Mouse (Mus musculus) testis, postnatal 14 days (tissue): Measurements from ENCODE around the gene Dll4.
A peak's percentile ranks its signal among the peaks of the same experiment; 100 is the strongest.

Experiments
- DNase-seq: peaks from one replicate; pipeline ENCODE4 v3.0.0; 2021; ENCODE audit warnings: low spot score

Dll4 gene

DNA sequence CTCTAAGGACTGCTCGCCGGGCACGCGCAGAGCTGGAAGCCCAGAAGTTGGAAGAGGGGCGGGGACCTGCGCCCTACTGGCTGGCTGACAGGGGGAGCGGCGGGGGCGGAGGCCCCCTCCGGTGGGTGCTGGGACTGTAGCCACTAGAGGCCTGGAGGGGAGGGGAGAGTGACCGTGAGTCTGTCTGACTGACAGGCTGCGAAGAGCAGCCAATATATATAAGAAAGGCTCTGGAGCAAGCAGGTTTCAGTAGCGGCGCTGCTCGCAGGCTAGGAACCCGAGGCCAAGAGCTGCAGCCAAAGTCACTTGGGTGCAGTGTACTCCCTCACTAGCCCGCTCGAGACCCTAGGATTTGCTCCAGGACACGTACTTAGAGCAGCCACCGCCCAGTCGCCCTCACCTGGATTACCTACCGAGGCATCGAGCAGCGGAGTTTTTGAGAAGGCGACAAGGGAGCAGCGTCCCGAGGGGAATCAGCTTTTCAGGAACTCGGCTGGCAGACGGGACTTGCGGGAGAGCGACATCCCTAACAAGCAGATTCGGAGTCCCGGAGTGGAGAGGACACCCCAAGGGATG is at the start of gene Dll4:
Dll4 (plus strand) TSS at position 217 of the 576 bp plus-strand sequence.
- DNase-seq: no peak

DNA sequence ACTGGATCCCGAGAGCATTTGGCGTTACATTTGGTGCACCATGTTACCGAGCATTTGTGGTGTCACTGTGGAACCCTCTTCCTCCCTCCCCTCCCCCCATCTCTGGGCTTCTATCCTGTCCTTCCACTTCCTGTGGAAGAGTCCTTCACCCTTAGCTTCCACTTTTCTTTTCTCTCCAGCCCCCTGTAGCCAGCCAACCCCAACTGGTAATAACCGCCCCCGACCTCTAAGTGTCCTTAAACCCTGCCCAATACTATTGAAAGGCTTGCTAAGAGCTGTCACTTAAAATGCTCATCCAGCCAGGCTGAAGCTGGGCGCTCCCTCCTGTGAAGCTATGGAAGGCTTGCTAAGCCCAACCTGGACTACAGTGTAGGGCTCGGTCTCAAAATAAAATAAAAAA is 48.7 kb upstream of the Dll4 start:
- no peak for DNase-seq

DNA sequence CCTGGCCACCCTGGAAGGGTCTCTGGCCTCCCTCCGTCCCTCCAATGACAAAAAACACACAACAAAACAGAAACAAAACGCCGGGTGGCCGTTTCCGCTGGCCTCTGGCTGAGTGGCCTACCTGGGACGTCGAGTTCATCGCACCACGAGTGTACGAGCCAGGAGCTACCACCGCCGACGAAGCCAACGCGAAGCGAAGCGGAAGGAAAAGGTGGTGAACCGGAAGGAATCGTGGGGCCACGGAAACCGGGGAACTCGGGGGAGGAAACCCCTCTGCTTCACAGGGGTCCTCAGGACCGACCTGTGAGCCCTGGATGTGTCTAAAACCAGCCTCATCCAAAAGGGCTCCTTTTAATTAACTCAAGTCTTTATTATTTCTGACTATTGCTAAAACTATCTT is 47.8 kb upstream of the Dll4 start:
- peak; percentile 72 for DNase-seq

DNA sequence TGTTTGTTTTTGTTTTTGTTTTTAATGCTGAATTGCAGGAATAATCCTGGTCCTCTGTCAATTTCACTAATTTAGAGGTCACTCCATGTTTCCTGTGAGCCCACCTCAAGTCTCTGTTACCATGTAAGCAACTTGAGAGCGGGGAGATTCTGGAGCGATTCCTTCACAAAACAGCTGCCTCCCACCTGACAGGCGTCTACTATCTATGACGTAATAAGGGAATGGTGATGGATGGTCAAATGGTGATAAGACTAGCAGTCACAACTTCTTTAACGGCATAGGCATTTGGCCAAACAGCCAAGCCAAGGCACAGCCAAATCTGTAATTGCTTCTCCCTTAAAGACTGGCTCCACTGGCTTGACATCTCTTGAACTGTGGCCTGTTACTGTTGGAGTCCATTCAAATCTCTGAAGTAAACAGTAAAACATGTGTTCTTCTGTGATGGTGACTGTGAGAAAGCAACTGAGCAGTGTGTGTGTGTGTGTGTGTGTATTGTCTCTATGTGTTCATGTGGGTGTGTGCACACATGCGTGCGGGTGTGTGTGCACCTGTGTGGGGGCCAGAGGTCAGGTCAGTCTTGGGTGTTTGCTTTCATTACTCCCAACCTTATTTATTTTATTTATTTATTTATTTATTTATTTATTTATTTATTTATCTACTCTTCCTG is 43.6 kb upstream of the Dll4 start:
- DNase-seq: no peak

DNA sequence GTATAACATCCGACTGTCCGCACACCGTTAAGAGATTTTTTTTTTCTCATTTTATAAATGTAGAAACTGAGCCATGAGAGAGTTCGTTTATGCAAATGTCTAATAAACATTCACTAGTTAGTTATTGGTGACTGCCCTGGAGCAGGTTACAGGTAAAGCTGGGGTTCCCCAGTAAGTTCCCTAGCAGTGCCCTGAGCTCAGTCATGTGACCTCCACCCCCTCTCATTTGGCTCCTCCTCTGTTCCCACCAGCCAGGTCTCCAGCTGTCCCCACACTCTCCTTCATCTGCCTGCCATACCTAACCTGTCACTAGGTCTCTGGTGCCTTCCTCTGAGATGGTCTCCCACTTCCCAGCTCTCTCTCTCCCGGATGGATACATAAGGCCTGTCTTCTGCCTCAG is 38.2 kb upstream of the Dll4 start:
- DNase-seq: no peak

DNA sequence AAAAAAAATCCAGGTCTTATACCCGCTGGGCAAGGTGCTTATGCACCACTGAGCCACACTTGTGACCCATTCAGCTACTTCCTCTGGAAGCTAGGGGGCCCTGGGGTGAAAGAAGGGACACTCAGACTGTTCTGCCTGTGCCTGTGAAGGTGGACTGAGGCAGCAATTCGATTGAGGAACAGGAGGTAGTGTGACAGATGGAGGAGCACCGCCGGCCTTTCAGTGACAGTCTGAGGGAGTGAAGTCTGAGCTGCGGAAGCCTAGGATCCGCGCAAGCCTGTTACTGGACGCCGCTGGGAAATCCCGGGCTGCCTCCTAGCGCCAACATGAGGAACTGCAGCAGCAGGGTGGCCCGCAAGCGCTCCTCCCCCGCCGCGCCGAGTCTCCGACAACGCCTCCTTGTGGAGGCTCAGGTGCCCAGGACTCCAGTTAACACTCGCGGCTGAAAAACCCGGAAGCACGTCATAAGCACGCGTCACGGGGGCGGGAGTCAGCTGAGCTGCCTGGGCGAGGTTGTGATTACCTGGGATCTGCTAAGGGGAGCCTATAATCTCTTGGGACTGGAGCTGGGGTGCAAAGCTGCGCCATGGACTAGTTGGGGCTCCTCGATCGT is 37.2 kb upstream of the Dll4 start, which contains the start of gene Vps18:
Vps18 (plus strand) TSS at position 471 of the 613 bp plus-strand sequence.
- DNase-seq: peak; percentile 96

DNA sequence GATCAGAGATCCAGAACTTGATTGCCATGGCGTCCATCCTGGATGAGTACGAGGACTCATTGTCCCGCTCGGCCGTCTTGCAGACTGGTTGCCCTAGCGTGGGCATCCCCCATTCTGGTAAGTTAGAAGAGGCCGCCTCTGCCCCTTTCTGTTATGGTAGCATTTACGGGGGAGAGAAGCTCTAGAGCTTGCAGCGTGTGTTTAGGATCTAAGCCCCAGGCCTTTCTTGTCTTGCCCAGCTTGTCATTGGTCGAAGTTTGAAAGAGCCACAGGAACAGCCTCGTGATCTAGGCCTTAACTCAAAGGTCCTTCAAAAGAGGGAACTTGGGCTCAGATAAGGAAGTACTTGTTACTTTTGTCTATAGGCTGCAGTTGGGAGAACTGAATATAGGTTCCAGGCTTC is 36.6 kb upstream of the Dll4 start:
- no peak for DNase-seq

DNA sequence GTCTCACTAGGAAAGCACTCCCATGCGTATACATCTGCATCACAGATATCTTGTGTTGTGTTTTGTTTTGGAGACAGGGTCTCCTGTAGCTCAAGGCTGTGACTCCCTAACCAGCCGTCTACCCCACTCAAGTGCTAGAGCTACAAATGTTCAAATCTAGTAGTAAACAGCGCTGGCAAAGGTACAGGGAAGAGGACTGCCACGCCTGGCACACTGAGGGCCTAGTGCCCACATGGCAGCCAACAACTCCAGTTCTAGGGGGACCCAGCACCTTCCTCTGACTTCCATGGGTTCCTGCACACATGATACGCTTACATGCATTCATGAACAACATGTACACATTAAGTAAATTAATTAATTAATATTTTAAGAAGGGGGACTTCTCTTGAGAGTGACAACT is 33.3 kb upstream of the Dll4 start:
- DNase-seq: no peak

DNA sequence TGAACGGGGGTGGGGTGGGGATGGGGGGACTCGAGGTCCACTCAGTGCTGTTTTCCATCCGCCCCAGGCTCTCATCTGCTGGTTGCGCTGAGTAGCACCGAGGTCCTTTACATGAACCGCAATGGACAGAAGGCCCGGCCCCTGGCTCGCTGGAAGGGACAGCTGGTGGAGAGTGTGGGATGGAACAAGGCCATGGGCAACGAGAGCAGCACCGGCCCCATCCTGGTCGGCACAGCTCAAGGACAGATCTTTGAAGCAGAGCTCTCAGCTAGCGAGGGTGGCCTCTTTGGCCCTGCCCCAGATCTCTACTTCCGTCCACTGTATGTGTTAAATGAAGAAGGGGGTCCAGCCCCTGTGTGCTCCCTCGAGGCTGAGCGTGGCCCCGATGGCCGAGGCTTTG is 32.7 kb upstream of the Dll4 start:
- no peak for DNase-seq

DNA sequence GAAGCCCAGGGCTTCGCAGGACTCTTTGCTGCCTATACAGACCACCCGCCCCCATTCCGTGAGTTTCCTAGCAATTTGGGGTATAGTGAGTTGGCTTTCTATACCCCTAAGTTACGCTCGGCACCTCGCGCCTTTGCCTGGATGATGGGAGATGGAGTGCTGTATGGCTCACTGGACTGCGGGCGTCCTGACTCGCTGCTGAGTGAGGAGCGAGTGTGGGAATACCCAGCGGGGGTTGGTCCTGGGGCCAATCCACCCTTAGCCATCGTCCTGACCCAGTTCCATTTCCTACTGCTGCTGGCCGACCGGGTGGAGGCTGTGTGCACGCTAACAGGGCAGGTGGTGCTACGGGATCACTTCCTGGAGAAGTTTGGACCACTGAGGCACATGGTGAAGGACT is 32.3 kb upstream of the Dll4 start:
- no peak for DNase-seq

DNA sequence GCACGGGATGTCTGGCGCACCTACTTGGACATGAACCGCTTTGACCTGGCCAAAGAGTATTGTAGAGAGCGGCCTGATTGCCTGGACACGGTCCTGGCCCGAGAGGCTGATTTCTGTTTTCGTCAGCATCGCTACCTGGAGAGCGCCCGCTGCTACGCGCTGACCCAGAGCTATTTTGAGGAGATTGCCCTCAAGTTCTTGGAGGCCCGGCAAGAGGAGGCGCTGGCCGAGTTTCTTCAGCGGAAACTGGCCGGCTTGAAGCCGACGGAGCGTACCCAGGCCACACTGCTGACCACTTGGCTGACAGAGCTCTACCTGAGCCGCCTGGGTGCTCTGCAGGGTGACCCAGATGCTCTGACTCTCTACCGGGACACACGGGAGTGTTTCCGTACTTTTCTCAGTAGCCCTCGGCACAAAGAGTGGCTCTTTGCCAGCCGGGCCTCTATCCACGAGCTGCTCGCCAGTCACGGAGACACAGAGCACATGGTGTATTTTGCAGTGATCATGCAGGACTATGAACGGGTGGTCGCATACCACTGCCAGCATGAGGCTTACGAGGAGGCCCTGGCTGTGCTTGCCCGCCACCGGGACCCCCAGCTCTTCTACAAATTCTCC is 31.7 kb upstream of the Dll4 start:
- no peak for DNase-seq

DNA sequence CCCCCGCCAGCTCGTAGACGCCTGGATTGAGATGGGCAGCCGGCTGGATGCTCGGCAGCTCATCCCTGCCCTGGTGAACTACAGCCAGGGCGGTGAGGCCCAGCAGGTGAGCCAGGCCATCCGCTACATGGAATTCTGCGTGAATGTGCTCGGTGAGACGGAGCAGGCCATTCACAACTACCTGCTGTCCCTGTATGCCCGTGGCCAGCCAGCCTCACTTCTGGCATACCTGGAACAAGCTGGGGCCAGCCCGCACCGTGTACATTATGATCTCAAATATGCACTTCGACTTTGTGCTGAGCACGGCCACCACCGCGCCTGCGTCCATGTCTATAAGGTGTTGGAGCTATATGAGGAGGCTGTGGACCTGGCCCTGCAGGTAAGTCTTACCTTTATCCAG is 31.2 kb upstream of the Dll4 start:
- no peak for DNase-seq

DNA sequence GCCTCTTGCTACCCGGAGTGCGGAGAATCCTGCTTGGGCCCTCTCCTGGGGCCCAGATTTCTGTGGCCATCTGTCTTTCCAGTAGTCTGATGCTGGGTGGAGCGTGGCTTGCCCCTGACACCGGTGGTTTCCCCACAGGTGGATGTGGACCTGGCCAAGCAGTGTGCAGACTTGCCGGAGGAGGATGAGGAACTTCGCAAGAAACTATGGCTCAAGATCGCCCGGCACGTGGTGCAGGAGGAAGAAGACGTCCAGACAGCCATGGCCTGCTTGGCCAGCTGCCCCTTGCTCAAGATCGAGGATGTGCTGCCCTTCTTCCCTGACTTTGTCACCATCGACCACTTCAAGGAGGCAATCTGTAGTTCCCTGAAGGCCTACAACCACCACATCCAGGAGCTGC is 28.8 kb upstream of the Dll4 start:
- DNase-seq: no peak

DNA sequence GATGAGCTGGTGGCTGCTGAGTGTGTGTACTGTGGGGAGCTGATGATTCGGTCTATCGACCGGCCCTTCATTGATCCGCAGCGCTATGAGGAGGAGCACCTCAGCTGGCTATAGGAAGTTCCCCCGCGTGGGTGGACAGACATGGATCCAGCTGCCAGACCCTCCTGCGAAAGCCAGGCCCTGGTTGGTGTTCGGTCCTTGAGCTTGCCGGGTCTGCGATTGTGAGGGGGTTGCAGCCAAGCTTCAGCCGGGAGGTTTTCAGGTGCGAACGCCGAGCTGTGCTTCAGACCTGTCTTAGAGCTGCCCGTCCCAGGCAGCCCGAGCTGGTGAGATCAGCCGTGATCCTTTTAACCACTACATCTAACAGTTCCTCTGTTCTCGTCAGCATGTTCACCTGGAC is 28.1 kb upstream of the Dll4 start:
- DNase-seq: no peak

DNA sequence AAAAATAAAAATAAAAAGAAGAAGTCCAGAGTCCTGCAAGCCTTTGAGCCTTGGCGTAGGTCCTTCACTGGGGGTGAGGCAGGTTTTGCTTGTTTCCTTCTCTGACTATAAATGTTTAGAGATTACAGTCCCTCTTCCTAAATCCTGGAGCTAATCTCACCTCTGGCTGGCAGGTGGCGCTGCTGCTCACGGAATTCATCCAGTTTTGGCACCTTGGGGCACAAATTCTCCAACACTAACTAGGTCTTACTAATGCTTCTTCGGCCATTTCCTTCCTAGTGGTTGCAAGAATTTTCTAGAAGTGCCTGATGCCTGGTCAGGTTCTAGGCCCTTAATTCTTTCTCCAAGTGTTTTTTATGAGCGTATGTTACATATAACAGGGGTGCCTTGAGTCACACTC is 27.3 kb upstream of the Dll4 start:
- no peak for DNase-seq

DNA sequence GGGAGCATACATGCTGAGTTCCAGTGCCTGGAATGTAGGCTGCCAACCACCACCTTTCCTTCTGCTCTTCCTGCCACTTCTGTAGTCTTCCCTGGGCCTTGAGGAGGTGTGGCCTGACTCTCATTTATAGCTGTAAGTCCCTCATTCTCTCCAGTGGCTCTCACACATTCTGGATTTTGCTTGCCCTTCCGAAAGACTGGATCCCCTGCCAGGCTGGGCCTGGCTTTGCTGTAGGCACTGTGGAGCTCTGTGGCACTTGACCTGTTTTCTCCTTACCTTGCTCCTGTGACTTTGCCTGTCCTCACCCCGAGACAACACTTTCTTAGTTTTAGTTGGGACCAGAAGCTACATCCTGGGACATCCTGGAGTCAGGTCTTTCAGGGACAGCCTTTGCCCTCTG is 26.7 kb upstream of the Dll4 start:
- no peak for DNase-seq

DNA sequence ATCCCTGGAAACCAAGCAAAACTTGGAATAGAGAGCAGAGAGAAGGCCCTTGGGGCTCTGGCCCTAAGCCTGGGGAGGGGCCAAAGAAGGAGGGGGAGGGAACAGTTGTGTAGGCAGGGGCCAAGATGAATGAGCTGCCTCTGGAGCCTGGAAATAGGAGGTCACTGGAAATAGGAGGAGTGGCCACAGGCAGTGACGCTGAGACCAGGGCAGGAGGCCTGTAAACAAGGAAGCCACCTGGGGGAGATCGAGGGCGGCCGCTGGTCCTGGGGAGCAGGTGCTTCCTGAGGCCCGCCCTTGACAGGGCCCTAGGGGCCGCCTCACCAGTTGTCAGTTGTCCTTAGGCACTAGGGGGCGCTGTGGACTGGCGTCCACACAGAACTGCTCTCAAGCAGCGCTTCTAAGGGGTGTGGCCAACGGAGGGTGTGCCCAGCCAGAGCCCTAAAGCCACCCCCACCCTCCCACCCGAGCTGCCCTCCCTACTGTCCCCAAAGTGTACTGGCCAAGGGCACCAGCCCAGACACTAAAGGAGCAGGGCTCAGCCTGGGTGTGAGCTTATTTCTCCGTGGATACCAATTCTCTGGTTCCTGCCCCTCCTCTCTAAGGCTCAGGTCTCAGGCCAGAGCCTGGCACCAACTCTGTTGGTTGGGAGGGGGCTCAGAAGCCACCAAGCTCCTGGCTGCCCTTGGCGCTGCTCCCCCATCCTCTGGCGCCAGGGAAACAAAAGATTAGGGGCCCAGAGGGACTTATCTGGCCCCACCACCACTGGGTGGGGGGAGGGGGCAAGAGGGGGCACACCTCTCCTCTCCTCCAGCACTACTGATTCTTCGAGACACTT is 25.4 kb upstream of the Dll4 start:
- DNase-seq: peak; percentile 85

DNA sequence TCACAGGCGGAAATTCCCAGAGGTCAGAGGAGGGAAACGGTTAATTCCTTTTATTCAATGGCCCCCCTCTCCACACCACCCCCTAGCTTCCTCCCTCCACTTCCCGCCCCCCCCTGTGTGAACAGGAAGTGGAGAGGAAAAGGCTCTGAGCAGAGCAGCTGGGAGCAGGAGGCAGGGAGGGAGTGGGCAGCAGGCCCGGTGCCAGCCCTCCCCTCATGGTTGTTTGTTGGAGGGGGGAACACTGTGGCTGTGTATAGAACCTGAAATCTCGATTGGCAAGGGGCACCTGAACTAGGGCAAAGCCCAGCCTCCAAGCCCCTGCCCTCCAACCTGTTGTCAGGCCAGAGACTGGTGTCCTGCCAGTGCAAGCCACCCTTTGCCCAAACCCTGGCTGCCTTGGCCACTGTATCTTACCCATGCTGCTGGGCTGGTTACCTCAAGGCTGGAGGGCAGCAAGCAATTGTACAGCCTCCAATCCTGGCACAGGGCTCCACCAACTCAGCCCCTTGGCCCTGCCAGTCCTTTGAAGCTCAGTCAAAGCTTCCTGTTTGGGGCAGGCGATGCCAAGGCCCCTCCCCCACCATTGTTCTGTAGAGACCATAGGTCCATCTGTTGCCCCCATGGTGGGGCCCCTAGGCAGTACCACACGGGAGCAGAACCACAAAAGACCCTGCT is 24.6 kb upstream of the Dll4 start:
- DNase-seq: no peak

DNA sequence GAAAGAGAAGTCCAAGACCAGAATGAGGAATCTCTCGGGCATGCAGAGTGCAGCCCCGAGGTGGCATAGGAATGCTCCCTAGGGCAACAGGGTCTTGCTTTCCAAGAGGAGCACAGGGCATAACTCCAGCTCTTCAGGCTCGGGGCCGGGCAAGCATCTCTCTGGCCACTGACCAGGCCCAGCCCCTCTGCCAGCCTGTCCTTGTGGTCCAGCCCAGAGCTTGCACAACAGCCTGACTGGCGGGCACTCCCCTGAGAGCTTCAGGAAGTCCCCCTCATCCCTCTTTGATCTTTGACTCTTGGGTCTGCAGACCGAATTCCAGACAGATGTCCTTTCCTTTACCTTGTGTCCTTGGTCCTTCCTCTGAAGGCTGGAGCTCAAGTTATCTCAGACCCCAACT is 22.7 kb upstream of the Dll4 start:
- DNase-seq: no peak

DNA sequence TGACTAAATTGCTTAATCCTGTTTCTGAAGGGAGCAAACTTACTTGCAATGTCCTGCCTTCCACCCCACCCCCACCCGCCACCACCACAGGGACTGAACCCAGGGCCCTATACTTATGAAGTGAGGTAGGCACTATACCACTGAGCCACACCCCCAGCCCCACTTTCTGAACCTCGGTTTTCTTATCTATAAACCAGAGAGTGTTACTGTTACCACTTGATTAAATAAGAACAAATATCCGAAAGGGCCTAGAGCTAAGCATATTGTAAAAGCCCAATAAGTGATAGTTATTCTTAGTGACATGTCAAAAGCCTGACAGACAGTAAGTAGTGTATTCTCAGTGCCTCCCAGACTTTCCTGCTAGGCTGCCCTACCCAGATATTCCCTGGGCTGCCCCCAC is 21.2 kb upstream of the Dll4 start:
- no peak for DNase-seq

DNA sequence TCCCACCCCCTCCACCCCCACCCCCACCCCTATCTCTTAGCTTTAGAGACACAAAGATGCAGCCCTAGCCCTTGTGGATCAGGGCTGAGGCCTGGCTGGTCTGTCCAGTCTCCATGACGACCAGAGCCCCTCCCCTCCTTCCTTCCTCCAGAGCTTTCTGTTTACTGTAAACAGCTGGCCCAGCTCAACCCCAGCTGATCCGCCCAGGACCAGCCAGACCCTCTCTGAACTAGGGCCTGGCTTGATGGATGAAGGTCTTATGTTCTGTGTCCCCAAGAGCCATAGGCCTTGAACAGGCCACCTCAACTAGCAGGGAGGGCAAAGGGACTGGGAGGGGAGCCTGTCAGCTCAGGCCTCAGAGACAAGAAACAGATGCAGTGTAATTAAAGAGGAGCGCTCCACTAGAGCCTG is 20.8 kb upstream of the Dll4 start:
- DNase-seq: no peak

DNA sequence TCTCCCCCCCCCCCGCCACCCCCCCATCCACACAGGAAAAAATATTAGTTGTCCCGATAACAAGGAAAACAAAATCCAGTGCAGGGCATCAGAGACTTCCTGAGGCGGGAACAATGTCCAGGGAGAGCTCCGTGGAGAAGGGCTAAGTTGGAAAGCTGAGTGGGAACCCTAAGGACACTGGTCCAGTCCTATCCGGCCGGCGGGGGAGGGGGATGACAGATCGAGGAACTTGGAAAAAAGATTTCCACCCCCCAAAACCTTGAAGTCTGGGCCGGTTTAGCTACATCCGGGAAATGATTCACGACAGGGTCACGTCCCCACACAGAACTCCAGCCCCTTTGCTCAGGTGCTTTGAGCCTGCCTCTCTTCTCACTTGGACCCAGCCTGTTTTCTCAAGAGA is 14.0 kb upstream of the Dll4 start:
- no peak for DNase-seq
